Mouse (Mus musculus) heart, postnatal 0 days (tissue): ENCODE data around the gene Fam217a. TPM values are rescaled to one million over a fixed set of nuclear protein-coding genes. Genes with fewer than 3 reads are reported as not detected.
A peak's percentile ranks its signal among the peaks of the same experiment; 100 is the strongest.
"Not testable (repeated sequence)": the region's sequence is repeated elsewhere in the genome, so short reads cannot be mapped to it uniquely, and the experiment has no call there.

ENCODE experiments used
- ATAC-seq: fragments of 200-750 bp; cut with Nextera tagmentation; 2 replicates; pipeline ENCODE4 v1.8.0; 2017; ENCODE audit warnings: low read depth, moderate number of reproducible peaks, moderate library complexity; ENCODE audit not compliant: insufficient read depth
- DNase-seq: peaks from one replicate; pipeline ENCODE4 v3.0.0-alpha.2; 2016; ENCODE audit warnings: low spot score
- H3K27ac ChIP-seq: fragments of 300-500 bp; sonication (generic); 2 replicates; pipeline ENCODE4 v1.5.1; 2014; ENCODE audit warnings: low read depth, mild to moderate bottlenecking
- H3K27me3 ChIP-seq: fragments of 300-500 bp; sonication (generic); 2 replicates; pipeline ENCODE4 v1.6.1; 2014; ENCODE audit warnings: low read length, mixed read lengths; ENCODE audit not compliant: control insufficient read depth, insufficient read depth
- H3K36me3 ChIP-seq: fragments of 300-500 bp; sonication (generic); replicated peaks from 2 replicates; pipeline ENCODE4 v1.6.1; 2014; ENCODE audit warnings: low read length, mixed read lengths; ENCODE audit not compliant: control insufficient read depth, insufficient read depth
- H3K4me1 ChIP-seq: fragments of 300-500 bp; sonication (generic); 2 replicates; pipeline ENCODE4 v1.6.1; 2014; ENCODE audit warnings: antibody characterized with exemption; ENCODE audit not compliant: control insufficient read depth, insufficient read depth
- H3K4me2 ChIP-seq: fragments of 300-500 bp; sonication (generic); 2 replicates; pipeline ENCODE4 v1.6.1; 2014; ENCODE audit warnings: low read depth, mild to moderate bottlenecking, low read length, moderate library complexity
- H3K4me3 ChIP-seq: fragments of 300-500 bp; sonication (generic); 2 replicates; pipeline ENCODE4 v1.5.1; 2014; ENCODE audit warnings: low read depth, low read length
- H3K9ac ChIP-seq: fragments of 300-500 bp; sonication (generic); replicated peaks from 2 replicates; pipeline ENCODE4 v1.6.1; 2014; ENCODE audit warnings: low read depth, low read length, mixed read lengths
- H3K9me3 ChIP-seq: fragments of 300-500 bp; sonication (generic); replicated peaks from 2 replicates; pipeline ENCODE4 v1.6.1; 2016; ENCODE audit warnings: low read length; ENCODE audit not compliant: control insufficient read depth
- CTCF ChIP-seq: IDR thresholded peaks from 2 replicates; pipeline ENCODE4 v1.5.1; 2016; ENCODE audit warnings: antibody characterized with exemption, control low read depth, low read depth
- EP300 ChIP-seq: IDR thresholded peaks from 2 replicates; pipeline ENCODE4 v1.6.1; 2016; ENCODE audit warnings: antibody characterized with exemption, low read depth
- WGBS: fragments of 180-500 bp; shearing (Covaris S2); extraction: QIAGEN DNeasy Blood & Tissue Kit; methylation state at CpG from one replicate; pipeline ENCODE4 v1.1.7; 2014; 5-methylcytosine and 5-hydroxymethylcytosine counted together
- polyA plus RNA-seq: library from polyadenylated mRNA; unstranded; fragments of >200 nt; fragmentation: Nextera tagmentation; extraction: Ambion mirVana; gene quantifications from 2 replicates; pipeline ENCODE4 v1.2.1, GENCODE M21; 2015
- total RNA-seq: library from RNA; depleted of rRNA; stranded (reverse); fragments of >200 nt; gene quantifications from 2 replicates; pipeline ENCODE4 v1.2.3, GENCODE M21; 2014; ENCODE audit warnings: low replicate concordance; rRNA removed

Gene Fam217a
- total RNA-seq (0.15 TPM in 1 of 2 replicates, not detected in the other), polyA plus RNA-seq (0.99 and 1.9 TPM in 2 replicates)

DNA sequence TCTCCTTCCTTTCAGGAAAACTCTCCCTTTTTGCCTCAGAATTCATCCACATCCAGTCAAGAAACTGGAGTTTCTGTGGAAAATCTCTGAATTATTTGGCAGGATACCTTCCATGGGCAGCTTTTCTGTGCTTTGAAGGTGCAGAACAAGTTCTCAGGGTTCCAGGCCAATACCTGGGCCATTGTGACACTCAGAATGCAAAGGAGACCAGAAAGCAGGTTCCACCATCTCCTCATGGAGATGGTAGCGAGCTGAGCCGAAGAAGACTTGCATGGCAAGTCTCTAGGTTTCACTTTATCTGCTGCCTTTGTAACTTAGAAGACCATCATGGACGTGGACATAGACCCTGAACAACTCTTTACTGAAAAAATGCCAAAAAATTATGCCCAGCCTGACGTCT lies at the start of gene Fam217a, which contains the start of gene 4933417A18Rik:
Fam217a (minus strand) TSS at position 101 of the 400 bp plus-strand sequence.
4933417A18Rik (plus strand) TSS at position 200 of the 400 bp plus-strand sequence.
- Histone ChIP-seq H3K4me1 (no peaks in the 10 kb centered on the region), H3K27ac (no peak within 1 kb of the TSS), H3K4me2 (no peak within 1 kb of the TSS), H3K9ac (no peak within 1 kb of the TSS), H3K9me3 (no peaks in the 10 kb centered on the region), H3K36me3 (no peaks in the 10 kb centered on the region), H3K4me3 (no peak within 1 kb of the TSS), H3K27me3 (no peaks in the 10 kb centered on the region)
- 74% methylated on average over 4 of the region's 4 CpGs for WGBS
- no peak for DNase-seq
- no peak for ATAC-seq
- no peak for TF ChIP-seq CTCF
- TF ChIP-seq EP300 = no peak

DNA sequence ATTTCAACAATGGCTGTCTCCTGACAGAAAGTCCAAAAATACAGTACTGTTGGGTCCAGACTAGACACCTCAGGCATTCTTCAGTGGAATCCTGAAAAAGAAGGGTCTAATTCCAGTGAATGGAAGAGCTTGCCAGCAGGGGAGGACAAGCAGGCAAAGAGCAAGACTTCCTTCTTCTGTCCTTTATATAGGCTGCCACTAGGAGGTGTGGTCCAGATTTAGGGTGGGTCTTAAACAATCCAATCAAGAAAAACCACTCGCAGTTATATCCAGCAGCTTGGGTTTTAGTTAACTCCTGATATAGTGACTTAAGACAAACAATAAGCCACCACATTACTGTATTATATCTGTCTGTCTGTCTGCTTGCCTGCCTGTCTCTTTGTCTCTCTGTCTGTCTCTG lies 49.7 kb upstream of the Fam217a start:
- no peaks in the 10 kb centered on the region for H3K9me3 ChIP-seq
- H3K36me3 ChIP-seq = peaks cover 26% of the 10 kb centered on the region
- no peak for ATAC-seq
- no peak for DNase-seq
- no peaks in the 10 kb centered on the region for H3K27me3 ChIP-seq
- no peak overlapping the region for H3K27ac ChIP-seq
- H3K4me1 ChIP-seq = no peaks in the 10 kb centered on the region
- whole genome bisulfite sequencing = 22% methylated on average over 1 of the region's 1 CpGs
- H3K4me3 ChIP-seq = no peak overlapping the region
- TF ChIP-seq CTCF (peak; percentile 18; the same call in 1 of the 2 replicates), EP300 (no peak)
- no peak overlapping the region for H3K4me2 ChIP-seq
- no peak overlapping the region for H3K9ac ChIP-seq

DNA sequence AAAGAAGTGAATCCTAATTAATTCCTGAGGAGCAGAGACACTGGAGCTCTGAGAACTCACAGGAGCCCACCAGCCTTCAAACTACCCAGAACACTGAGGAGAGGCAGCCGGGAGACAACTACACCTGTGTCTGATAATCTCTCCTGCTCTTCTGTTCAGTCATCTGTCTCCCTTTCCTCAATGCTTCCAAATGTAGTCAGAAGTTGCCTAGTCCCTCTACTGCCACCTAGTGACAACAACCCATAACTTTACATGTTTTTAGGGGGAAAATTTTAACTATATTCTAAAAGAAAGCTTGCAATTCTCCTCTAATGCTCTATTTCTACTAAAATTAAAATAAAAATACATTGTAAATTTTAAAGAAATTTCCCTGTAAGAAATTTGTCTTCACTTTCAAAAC lies 49.0 kb upstream of the Fam217a start:
- ATAC-seq = no peak
- no peak for TF ChIP-seq EP300
- TF ChIP-seq CTCF = peak; percentile 69
- WGBS = 22% methylated on average over 1 of the region's 1 CpGs
- DNase-seq = peak; percentile 55
- Histone ChIP-seq H3K27me3 (no peaks in the 10 kb centered on the region), H3K9ac (no peak overlapping the region), H3K9me3 (no peaks in the 10 kb centered on the region), H3K4me3 (no peak overlapping the region), H3K36me3 (peaks cover 21% of the 10 kb centered on the region), H3K4me1 (no peaks in the 10 kb centered on the region), H3K4me2 (no peak overlapping the region), H3K27ac (no peak overlapping the region)

DNA sequence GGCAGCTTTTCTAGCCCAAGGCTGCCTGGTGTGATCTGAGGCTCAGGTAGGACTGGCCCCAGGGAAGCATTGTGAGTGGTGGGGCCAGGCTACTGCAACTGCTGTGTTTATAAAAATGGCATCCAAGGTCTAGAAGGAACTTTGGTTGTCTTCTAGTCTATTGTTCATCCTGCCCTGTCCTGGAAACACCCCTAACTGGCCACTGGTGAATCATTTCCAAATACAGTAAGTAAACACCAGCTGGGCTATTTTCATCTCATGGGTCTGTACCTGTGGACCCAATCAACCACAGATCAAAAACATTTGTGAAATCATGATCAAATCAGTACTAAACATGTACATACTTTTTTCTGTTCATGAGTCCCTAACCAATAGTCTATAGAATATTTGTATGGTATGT lies 48.3 kb upstream of the Fam217a start:
- ATAC-seq, H3K4me1 ChIP-seq, H3K4me2 ChIP-seq, DNase-seq, H3K9ac ChIP-seq, H3K9me3 ChIP-seq, H3K4me3 ChIP-seq, H3K27me3 ChIP-seq, H3K27ac ChIP-seq: not testable (repeated sequence)
- H3K36me3 ChIP-seq = peaks cover 14% of the 10 kb centered on the region

DNA sequence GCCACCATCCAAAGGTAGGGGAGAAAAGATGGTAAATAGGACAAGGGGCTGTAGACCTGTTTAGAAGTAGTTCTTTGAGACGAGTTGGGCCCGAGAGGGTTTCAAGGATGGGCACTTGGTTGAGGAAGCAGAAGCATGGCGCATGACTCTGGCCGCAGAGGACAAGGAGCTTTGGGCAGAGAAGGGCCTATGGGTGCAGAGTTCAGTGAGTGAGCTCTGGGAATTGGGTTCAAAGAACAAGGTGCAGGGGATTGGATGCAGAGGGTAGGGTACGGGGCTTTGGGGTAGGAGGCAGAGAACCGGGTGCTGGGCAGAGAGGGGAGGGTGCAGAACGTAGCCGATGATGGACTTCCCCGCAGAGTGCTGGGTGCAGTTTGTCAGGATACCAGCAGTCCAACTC lies 41.5 kb upstream of the Fam217a start:
- not testable (repeated sequence) for ATAC-seq, H3K27ac ChIP-seq, H3K9ac ChIP-seq, DNase-seq, H3K9me3 ChIP-seq, H3K27me3 ChIP-seq, H3K4me2 ChIP-seq, H3K4me3 ChIP-seq, H3K36me3 ChIP-seq
- WGBS = 79% methylated on average over 9 of the region's 9 CpGs
- H3K4me1 ChIP-seq = peaks cover 13% of the 10 kb centered on the region; the same call in 1 of the 2 replicates

DNA sequence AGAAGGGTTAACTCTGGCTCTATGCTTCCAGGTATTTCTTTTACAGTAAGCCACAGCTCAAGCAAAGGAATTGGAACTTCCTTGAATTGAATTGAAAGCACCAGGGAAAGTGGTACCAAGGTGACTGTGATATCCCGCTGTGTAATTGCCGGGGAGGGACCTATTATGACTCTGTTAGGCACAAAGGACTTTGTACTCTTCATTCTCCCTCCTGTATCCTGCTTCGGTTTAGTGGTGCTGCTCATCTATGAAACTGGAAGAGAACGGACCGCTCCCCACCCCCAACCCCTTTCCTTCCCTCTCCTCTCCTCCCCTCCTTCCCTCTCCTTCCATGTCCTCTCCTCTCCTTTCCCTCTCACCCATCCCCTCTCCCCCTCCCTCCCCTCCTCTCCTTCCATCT lies 40.8 kb upstream of the Fam217a start:
- Histone ChIP-seq H3K27me3 (0 out of 2 replicates have a peak, but pooled peaks cover 8% of the 10 kb centered on the region), H3K36me3 (no peaks in the 10 kb centered on the region), H3K9me3 (no peaks in the 10 kb centered on the region), H3K9ac (no peak overlapping the region), H3K4me3 (peak overlapping the region; percentile 49), H3K4me2 (peak overlapping the region; percentile 93), H3K27ac (no peak overlapping the region), H3K4me1 (peaks cover 13% of the 10 kb centered on the region; the same call in 1 of the 2 replicates)
- 17% methylated on average over 5 of the region's 5 CpGs for WGBS
- ATAC-seq (no peak), DNase-seq (no peak)
- TF ChIP-seq EP300 (no peak), CTCF (no peak)
